Mouse (Mus musculus) v-Abl transformed pro-B cells (cell line): Measurements from ENCODE around the gene Slc4a2.

Source experiments
- in situ Hi-C, 2 experiments: fragments of 400-800 bp; cut with MboI; formaldehyde crosslinking; loops; one replicate each; pipeline ENCODE4 v1.15.1; 2025; ENCODE audit not compliant: unreplicated experiment in 2 of 2

The Slc4a2 gene

DNA sequence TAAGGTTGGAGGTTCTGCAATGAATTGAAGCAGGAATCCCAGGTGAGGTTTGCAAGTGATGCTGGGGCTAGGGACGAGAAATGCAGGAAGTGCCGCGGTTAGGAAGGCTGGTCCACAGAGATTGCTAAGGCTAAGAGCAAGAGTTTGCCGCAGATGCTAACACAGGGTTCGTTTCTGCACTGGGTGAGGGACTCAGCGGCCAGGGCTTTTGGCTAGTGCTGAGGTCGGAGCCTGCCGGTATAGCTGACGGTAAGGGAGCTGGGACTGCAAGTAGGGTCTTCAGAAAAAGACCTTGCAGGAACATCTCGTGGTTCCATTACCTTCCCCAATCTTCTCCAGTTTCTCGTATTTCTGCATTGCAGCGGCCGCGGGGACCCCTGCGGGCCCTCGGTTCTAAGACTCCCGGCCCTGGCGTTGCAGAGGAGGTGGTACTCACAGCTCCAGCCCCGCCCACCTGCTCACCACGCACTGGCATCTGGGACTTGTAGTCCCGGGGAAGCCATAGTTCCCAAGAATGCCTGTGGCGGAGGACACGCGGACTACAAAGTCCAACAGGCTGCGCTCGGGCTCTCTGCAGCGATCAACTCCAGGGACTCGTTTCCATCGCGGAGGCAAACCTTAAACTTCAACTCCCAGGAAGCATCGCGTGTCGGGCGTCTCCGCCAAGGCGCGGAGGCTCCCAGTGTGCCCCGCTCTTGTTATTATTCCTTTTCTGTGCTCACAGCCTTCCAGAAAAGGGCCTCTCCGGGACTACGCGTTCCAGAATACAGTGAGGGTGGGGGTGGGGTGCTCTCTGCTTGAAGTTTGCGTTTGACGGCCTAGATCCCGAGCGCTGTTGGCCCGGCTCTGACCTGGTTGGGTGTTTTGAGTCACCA lies at the start of gene Slc4a2, which contains the start of gene Cdk5:
Gene Slc4a2 (plus strand): TSS at position 709 of the 875 bp plus-strand sequence.
Gene Cdk5 (minus strand): TSS at position 402 of the 875 bp plus-strand sequence.
- in situ Hi-C loops: loop anchor here (5.0 to 25.0 kb wide), 2 partner anchors 34 to 164 kb away; partner anchors contain the start of genes Abcf2 (in 1 of the 2) and Chpf2 (in 1 of the 2)

DNA sequence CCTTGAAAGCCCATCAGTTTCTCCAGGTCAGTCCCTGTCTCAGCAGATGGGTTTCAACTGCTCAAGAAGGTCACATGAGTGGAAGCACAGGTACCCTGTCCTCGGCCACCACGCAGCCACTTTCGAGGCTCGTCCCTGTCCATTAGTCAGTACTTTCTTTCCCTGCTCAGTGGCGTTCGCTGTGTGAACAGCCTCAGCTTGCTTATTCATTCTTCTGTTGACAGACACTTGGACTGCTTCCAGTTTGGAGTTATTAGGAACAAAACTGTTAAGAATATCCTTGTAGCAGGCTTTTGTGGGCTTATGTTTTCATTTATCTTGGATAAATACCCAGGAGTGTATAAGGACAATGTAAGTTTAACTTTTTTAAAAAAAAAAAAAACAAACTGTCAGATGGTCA lies 49.4 kb upstream of the Slc4a2 start:
- in situ Hi-C loops: loop anchor here in 1 of 2 experiments (25.0 kb wide), 1 partner anchor 487 kb away; no protein-coding TSS in a partner anchor

DNA sequence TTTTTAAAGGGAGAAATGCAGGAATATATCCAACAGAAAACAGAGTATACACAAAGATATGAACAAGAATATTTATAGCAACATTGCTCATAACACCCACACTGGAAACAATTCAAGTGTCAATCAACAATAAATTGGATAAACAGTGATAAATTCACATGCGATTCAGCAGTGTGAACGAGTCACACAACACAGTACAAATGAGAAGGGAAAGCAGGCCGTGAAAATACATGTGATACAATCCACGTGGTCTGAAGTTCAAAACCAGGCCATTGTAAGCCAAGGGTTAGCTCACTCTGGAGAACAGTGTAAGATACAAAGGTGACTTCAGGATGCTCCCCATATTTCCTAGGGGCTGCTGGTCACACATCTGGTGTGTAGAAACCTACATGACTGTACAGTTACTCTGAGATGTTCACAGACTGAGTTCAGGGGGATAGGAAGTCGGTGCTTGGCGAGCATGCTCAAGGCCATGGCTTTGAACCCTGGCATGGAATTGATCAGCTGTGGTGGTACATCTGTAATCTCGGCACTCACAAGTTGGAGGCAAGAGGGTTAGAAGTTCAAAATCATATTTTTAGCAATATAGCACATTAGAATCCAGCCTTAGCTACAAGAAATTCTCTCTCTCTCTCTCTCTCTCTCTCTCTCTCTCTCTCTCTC lies 48.8 kb upstream of the Slc4a2 start:
- in situ Hi-C loops: loop anchor here (25.0 kb wide), 2 partner anchors 213 to 487 kb away; partner anchors contain the start of genes Abcf2 (in 1 of the 2) and Chpf2 (in 1 of the 2)

DNA sequence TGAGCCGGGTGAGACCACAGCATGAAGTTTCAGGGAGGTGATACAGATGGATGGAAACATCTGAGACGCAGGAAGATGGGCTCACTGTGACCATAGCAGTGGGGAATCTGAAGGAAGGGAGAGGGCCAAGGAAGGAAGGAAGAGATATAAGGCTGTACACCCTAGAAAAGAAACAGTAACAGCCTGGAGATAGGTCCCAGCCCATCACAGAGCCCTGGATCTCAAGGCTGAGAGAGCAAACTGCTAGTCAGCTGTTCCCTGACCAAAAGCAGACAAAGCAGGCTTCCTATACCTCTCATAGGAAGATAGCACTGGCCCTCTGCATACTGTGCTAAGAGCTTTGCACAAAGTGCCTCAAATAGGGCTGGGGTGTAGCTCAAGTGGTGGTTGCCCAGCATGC lies 44.9 kb upstream of the Slc4a2 start:
- in situ Hi-C loops: loop anchor here in 1 of 2 experiments (25.0 kb wide), 1 partner anchor 209 kb away; the partner anchor contains the start of genes Abcf2 and Chpf2

DNA sequence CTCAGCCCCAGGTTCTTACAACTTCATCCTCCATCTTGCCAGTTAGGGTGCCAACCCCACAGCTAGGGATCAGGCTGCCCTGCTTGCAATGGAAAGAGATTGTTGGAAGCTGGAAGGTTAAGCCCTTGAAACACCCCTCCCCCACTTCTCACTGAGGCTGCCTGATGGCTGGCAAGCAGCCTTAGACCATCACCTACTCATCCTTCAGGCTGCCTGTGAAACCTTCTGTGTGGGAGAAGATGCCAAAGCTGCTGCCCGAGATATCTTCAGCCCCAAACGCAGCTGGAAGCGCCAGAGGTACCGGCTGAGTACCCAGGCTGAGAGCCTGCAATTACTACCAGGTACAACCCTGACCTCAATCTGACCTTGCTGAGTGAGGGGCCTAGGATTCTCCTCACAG lies 44.1 kb upstream of the Slc4a2 start:
- in situ Hi-C loops: loop anchor here in 1 of 2 experiments (25.0 kb wide), 1 partner anchor 208 kb away; the partner anchor contains the start of genes Abcf2 and Chpf2

DNA sequence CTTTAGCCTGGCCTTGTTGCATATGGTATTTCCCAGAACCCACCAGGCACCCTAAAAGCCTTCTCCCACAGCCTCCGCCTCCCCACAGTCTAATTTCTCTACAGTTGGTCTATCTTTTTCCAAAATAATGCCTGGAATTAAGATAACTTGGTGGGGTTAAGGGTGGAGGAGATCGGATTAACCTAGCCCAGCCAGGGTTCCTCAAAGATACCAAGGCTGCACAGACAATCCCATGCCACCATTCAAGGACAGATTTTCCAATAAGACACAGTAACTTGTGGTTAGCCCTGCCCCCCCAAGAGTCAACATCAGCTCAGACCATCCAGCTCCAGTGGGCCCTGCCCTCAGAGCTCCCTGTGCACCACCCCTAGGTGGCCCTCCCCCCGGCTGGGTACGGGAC lies 43.1 kb upstream of the Slc4a2 start:
- in situ Hi-C loops: loop anchor here in 1 of 2 experiments (25.0 kb wide), 1 partner anchor 207 kb away; the partner anchor contains the start of genes Abcf2 and Chpf2

DNA sequence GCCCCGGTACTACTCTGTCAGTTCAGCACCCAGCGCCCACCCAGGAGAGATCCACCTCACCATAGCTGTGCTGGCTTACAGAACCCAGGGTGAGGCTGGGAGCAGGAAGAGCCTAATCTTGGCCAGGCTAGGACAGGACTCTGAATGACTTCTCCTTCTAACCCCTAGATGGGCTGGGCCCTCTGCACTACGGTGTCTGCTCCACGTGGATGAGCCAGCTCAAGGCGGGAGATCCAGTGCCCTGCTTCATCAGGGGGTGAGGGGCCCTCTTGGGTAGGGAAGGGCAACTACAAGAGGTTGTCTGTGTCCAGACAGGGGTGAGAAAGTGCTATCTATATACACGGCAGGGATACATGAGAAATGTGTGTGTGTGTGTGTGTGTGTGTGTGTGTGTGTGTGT lies 42.2 kb upstream of the Slc4a2 start:
- in situ Hi-C loops: loop anchor here in 1 of 2 experiments (25.0 kb wide), 1 partner anchor 206 kb away; the partner anchor contains the start of genes Abcf2 and Chpf2

DNA sequence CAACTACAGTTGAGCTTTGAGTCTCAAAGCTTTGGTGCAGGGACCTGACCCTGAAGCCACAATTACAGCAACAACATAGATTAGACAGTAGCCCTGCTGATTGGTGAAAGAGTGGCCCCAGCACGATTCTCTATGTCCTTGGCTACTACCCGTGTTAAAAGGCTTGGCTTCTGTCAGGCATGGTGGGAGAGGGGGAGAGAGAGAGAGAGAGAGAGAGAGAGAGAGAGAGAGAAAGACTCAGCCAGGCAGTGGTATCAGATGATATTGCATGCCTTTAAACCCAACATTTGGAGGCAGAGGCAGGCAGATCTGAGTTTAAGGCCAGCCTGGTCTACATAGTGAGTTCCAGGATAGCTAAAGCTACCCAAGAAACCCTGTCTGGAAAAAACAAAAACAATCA lies 41.6 kb upstream of the Slc4a2 start:
- in situ Hi-C loops: loop anchor here in 1 of 2 experiments (25.0 kb wide), 1 partner anchor 205 kb away; the partner anchor contains the start of genes Abcf2 and Chpf2

DNA sequence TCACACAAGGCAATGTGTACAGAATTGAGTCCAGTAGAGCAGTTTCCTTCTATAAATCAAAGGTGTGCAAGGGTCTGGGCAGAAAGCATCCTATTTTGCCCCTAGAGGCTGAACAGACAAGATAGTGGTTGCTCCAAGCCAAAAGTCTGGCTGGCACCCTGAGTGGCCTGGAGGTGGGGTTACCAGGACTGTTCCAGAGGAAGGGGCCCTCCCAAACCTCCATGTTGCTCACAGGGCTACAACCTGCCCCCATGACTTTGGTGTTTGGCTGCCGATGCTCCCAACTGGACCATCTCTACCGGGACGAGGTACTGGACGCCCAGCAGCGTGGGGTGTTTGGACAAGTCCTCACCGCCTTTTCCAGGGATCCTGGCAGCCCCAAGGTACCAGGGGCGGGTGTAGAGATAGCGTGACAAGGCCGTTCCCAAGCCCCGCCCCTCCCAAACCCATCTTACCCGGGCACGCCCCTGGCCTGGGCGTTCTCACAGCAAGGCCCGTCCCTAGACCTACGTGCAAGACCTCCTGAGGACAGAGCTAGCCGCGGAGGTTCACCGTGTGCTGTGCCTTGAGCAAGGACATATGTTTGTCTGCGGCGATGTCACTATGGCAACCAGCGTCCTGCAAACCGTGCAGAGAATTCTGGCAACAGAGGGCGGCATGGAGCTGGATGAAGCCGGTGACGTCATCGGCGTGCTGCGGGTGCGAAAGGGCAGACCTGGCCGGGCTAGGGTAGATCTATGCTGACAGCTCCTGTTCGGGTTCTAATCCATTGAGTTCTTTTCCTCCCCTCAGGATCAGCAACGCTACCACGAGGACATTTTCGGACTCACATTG lies 40.4 kb upstream of the Slc4a2 start:
- in situ Hi-C loops: loop anchor here in 1 of 2 experiments (25.0 kb wide), 1 partner anchor 204 kb away; the partner anchor contains the start of genes Abcf2 and Chpf2

DNA sequence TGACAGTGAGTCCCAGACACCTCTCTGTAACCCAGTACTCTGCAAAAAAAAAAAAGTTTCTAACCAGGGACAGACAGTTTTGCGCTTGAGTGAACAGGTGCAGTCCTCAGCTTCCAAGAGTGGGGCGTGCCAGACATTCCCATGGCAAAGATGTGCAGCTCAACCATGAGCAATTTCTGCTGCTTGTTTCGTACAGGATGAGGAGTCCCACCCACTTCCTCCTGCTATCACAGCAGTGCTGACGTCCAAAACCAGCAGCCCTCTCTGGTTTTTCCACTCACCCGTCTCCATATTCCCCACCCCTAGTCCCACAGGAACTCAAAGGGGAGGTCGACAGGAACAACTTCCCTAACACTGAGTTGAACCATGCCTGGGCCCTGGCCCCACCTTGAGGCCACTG lies 39.2 kb upstream of the Slc4a2 start:
- in situ Hi-C loops: loop anchor here in 1 of 2 experiments (25.0 kb wide), 1 partner anchor 203 kb away; the partner anchor contains the start of genes Abcf2 and Chpf2

DNA sequence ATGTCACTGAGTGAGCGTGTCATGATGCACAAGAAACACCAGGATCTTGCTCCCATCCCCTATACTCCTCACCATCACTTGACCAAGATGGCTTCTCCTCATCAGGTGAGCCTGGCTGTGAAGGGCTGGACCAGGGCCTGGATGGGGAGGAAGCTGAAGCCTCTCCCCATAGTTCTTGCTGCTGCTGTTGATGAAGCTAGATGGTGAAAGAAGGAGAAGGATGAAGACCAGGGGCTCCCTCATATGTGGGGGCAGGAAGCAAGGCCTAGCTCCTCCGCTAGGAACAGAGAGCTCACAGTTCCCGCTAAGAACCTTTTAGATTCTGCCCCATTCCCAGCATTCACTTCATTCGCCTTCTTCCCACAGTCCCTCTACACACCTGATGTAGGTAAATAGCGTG lies 38.3 kb upstream of the Slc4a2 start:
- in situ Hi-C loops: loop anchor here in 1 of 2 experiments (25.0 kb wide), 1 partner anchor 202 kb away; the partner anchor contains the start of genes Abcf2 and Chpf2

DNA sequence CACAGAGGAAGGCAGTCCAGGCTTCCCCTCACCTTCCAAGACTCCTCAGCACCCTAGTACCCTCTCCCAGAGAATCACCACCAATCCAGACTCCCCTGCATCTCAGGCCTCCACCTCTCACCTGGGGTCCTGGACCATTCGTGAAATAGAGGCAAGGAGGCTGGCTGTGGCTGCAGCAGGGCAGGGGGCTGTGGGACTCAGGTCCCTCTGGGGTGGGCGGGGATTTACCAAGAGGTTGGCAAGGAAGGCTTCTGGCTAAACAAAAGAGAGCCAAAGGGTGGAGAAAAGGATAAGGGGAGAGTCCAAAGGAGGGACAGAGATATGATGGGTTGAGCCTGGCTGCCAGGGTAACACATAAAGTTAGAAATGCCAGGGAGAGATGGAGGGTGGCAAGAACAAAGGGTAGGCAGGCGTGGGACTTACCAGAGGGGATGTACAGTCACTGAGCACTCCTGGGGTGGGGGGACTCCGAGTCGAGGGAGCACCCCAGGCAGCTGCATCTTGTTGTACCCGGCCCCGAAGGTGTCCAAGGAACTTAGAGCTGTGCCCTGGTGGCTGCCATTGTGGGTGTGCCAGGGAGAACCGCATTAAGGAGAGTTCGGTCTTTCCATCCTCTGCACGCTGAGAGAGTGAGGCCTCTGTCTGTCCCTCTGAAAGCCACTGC lies 37.6 kb upstream of the Slc4a2 start:
- in situ Hi-C loops: loop anchor here in 1 of 2 experiments (25.0 kb wide), 1 partner anchor 201 kb away; the partner anchor contains the start of genes Abcf2 and Chpf2

DNA sequence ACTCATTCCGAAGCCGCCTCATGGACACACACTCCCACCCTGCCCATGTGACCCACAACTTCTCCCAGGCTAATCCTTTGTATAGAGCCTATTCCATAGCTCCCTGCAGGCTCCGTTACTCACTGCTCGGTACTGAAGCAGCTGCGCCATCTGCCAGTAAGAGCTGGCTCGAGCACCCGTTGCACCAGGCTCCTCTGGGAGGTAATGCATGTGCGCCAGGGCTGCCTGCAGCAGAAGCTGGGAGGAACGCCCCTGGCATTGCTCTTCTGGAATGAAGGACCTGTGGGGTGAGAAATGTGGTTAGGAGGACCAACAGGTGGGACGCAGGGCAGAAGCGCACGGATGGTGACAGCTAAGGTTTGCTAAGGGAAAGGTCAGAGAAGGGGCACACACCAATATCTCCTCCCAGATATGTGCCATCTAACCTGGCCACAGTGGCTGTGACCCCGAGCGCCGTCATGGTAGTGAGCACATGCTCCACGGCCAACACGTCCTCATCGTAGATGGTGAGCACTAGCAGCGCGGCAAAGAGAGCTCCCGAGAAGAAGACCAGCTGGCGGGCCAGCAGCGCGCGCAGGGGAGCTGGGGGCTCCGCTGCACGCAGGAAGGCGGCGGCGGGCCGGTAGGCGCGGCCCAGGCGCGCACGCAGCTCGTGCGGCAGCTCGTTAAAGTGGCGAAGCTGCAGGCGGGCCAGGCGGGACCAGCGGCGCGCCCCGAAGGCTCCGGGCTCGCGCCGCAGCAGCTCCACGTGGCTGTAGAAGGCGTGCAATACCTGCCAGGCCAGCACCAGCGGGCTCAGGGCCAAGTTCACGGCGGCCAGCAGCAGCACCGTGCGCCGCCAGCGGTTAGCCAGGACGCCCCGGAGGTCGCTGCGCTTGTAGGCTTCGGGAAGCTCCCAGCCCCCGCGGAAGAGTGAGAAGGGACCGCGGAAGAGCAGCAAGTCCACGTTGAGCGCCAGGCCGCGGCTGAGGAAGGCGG lies 36.1 kb upstream of the Slc4a2 start:
- in situ Hi-C loops: loop anchor here in 1 of 2 experiments (25.0 kb wide), 1 partner anchor 200 kb away; the partner anchor contains the start of genes Abcf2 and Chpf2

DNA sequence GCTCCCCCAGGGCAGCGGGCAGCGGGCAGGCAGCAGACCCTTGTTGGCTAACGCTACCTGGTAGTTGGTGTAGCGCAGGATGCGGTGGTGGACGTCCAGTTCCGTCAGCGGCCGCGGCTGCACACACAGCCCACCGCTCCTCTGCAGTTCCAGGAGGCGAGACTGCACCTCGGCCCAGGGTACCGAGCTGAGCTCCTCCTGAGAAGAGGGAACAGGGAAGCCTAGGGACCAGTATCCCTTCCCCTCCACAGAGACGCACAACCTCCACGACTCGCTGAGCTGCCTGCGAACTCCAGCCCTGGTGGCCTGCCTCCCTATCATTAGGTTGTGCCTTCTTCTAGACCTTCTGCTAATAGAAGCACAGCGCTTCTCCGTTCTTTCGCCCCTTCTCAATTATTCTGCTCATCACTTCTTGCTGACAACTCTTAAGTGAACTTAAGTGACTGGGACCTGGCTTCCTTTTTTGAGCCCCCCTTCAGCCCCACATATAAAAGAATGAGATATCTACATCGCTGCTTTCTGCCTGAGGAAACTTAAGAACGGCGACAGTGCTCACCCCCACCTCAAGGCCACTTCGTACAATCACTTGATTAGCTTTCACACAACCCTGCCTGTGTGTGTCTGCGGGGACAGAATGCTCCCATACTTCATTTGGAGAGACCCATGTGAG lies 35.3 kb upstream of the Slc4a2 start:
- in situ Hi-C loops: loop anchor here in 1 of 2 experiments (25.0 kb wide), 1 partner anchor 199 kb away; the partner anchor contains the start of genes Abcf2 and Chpf2

DNA sequence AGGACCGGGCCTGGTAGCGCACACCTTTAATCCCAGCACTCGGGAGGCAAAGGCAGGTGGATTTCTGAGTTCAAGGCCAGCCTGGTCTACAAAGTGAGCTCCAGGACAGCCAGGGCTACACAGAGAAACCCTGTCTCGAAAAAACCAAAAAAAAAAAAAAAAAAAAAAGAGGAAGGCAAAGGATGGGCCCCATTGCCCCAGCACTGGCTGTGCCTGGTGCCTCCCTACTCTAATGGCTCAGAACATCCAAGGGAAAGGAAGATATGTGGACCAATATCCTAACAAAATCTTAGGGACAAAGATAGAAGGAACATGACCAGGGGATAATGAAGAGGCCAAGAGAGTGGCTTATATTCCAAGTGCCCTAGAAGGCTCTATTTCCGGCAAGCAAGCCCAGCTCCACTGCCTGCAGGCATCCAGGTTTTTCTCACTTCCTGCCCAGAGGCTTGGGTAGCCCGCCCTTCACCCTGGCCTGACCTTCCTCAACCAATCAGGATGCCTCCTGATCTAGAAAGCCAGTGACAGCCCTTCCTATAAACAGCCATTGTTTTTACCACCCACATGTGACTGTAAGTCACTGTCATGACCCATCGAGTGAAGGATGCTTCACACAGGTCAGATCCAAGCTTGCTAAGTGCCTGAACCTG lies 34.5 kb upstream of the Slc4a2 start:
- in situ Hi-C loops: loop anchor here in 1 of 2 experiments (25.0 kb wide), 1 partner anchor 198 kb away; the partner anchor contains the start of genes Abcf2 and Chpf2

DNA sequence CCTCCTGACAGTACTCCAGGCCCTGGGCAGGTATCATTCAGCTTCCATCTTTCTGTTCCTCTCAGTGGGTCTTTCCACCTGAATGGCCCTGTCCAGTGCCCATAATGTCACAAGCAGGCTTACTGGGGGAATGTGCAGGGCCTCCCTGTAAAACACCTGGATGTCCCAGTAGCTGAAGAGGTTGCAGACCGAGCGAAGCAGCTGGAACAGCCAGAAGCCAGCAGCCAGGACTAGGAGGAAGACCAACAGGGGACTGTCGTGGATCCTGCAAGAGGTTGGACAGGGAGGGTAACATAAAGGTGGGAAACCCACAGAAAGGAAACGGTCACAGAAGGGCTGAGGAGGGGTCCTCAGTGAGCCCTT lies 34.0 kb upstream of the Slc4a2 start:
- in situ Hi-C loops: loop anchor here in 1 of 2 experiments (25.0 kb wide), 1 partner anchor 198 kb away; the partner anchor contains the start of genes Abcf2 and Chpf2
